Mouse (Mus musculus): ENCODE results near the gene Pawr. TPM values are rescaled to one million over a fixed set of nuclear protein-coding genes. Genes with fewer than 3 reads are reported as not detected.

Gene Pawr
- not detected in 2 replicates for polyA plus RNA-seq (2012; ENCODE audit: insufficient read depth, insufficient read length, low replicate concordance, missing spikeins)

DNA sequence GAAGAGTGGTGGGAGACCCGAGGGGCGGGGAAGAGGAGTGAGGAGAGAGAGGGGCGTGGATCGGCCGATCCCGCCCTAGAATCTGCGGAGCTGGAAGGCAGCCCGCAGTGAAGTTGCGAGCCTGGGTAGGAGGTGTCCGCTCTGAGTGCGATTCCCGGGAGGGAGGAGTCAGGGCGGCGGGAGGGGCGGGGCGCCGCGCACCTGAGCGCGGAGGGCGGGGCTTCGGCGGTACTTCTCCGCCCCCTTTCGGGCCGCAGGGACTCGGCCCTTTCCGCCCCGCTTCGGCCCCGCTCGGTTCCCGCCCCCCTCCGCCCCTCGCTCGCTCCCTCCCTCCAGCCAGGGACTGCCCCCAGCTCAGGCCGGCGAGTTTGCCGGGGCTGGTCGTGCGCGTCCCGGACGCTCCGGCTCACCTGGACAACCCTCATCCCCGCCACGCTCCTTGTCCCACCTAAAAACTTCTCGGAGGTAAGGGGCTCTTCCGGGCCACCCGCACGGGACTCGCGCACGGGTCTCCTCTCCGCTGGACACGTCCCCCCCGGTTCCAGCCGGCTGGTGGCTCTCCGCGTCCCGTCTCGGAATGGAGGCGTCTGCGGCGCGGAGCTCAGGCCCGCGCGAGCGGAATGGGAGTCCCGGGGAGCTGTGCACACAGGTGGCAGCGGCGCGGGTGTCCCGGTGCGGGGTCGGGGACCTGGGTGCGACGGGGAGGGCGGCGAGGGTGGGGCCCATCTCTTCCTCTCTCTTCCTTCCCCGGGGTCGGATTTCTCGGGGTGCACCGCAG is at the start of gene Pawr:
Gene Pawr (plus strand): TSS at position 338 of the 778 bp plus-strand sequence.
- no peak within 1 kb of the TSS for H3K27ac ChIP-seq (ENCODE audit: insufficient read depth, low read depth, low read length)
- peak within 1 kb of the TSS; percentile 57 for H3K4me3 ChIP-seq (ENCODE audit: insufficient read depth, low read depth, low read length)
- 1% methylated on average over 75 of the region's 85 CpGs for WGBS
- TF ChIP-seq POLR2A (IDR thresholded peaks at IDR 0.05; ENCODE audit: insufficient read depth, low read depth, low read length), result no peak
- TF ChIP-seq CTCF (IDR thresholded peaks at IDR 0.05; ENCODE audit: insufficient read depth, low read depth, low read length), result no peak
- peaks cover 5% of the 10 kb centered on the region for H3K4me1 ChIP-seq (ENCODE audit: control insufficient read depth, insufficient read depth, low read length)

DNA sequence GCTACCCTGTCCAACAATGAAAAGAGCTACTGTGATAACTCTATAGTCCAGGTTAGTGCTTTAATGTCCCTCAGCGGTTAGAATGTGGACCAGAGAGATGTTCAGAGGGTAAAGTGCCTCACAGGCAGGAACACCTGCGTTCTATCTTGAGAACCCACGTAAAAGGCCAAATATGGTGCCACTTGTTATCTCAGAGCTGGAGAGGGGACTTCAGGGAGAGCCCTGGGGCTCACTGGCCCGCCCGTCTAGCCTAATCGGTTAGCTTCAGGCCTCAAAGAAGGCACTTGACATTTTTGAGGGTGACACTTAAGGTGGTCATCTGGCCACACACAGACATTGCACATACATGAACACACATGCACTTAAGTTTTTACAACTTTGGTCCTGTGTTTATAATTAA is 49.6 kb upstream of the Pawr start:
- H3K4me3 ChIP-seq (ENCODE audit: insufficient read depth, low read depth, low read length), result no peak overlapping the region
- 97% methylated on average over 6 of the region's 6 CpGs for WGBS
- TF ChIP-seq CTCF (IDR thresholded peaks at IDR 0.05; ENCODE audit: insufficient read depth, low read depth, low read length) (no peak), POLR2A (IDR thresholded peaks at IDR 0.05; ENCODE audit: insufficient read depth, low read depth, low read length) (no peak)
- H3K27ac ChIP-seq (ENCODE audit: insufficient read depth, low read depth, low read length), result no peak overlapping the region
- no peaks in the 10 kb centered on the region for H3K4me1 ChIP-seq (ENCODE audit: control insufficient read depth, insufficient read depth, low read length)

DNA sequence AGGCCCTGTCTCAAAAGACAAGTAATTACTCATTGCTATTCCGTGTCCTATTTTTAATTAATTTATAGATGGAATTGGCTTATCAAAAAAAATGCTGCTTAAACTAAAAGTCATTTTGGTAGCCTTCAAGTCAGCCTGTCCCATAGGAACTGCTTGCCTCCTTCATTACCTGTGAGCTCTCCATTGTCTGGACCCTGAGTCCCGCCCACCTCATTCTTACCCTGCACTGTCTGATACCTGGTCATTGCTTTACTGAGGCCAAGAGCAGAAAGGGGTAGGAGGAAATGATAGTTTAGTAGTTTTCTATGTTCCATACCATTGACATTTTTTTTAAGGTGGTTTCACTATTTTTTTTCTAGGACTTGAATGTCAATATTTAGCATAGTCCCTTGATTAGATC is 48.5 kb upstream of the Pawr start:
- no peak overlapping the region for H3K27ac ChIP-seq (ENCODE audit: insufficient read depth, low read depth, low read length)
- H3K4me3 ChIP-seq (ENCODE audit: insufficient read depth, low read depth, low read length), result no peak overlapping the region
- 90% methylated on average over 2 of the region's 2 CpGs for WGBS
- no peaks in the 10 kb centered on the region for H3K4me1 ChIP-seq (ENCODE audit: control insufficient read depth, insufficient read depth, low read length)
- TF ChIP-seq POLR2A (IDR thresholded peaks at IDR 0.05; ENCODE audit: insufficient read depth, low read depth, low read length) (no peak), CTCF (IDR thresholded peaks at IDR 0.05; ENCODE audit: insufficient read depth, low read depth, low read length) (no peak)

DNA sequence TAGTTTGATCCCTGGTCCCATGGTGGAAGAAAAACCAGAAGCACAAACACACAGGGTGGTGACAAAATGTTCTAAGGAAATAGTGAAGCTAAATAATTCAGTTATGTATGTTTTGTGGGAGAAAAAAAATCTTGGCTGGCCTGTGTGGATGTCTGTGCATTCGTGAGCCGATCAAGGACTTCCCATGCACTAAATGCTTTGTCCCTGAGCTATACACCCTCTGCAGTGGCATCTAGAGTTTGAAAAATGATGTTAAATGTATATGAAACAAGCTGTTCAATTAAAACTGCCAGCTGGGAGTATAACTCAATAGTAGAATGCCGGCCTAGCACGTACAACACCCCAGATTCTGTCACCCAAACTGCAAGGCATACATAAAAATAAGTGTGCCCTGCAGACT is 48.1 kb upstream of the Pawr start:
- Histone ChIP-seq H3K27ac (ENCODE audit: insufficient read depth, low read depth, low read length) (no peak overlapping the region), H3K4me1 (ENCODE audit: control insufficient read depth, insufficient read depth, low read length) (no peaks in the 10 kb centered on the region), H3K4me3 (ENCODE audit: insufficient read depth, low read depth, low read length) (no peak overlapping the region)
- WGBS, result 74% methylated on average over 4 of the region's 4 CpGs
- TF ChIP-seq POLR2A (IDR thresholded peaks at IDR 0.05; ENCODE audit: insufficient read depth, low read depth, low read length), result no peak
- TF ChIP-seq CTCF (IDR thresholded peaks at IDR 0.05; ENCODE audit: insufficient read depth, low read depth, low read length), result no peak

DNA sequence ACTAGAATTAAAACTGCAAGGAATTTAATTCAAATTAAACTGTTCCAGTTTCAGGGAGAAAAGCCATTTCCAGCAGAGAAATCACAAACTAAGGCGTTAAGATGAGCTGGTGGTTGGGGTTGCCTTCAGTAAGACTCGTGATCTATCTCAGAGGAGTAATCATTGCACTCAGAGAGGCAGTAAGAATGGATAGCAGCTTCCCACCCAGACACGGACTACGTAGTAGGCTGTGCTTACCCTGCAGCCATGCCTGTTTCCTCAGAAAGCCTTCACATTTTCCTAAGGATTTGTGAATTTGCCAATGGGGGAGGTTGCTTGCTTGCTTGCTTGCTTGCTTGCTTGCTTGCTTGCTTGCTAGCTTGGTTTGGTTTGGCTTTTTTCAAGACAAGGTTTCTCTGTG is 47.5 kb upstream of the Pawr start:
- TF ChIP-seq CTCF (IDR thresholded peaks at IDR 0.05; ENCODE audit: insufficient read depth, low read depth, low read length) (no peak), POLR2A (IDR thresholded peaks at IDR 0.05; ENCODE audit: insufficient read depth, low read depth, low read length) (no peak)
- H3K4me3 ChIP-seq (ENCODE audit: insufficient read depth, low read depth, low read length), result no peak overlapping the region
- WGBS, result 58% methylated on average over 4 of the region's 4 CpGs
- H3K4me1 ChIP-seq (ENCODE audit: control insufficient read depth, insufficient read depth, low read length), result no peaks in the 10 kb centered on the region
- no peak overlapping the region for H3K27ac ChIP-seq (ENCODE audit: insufficient read depth, low read depth, low read length)

DNA sequence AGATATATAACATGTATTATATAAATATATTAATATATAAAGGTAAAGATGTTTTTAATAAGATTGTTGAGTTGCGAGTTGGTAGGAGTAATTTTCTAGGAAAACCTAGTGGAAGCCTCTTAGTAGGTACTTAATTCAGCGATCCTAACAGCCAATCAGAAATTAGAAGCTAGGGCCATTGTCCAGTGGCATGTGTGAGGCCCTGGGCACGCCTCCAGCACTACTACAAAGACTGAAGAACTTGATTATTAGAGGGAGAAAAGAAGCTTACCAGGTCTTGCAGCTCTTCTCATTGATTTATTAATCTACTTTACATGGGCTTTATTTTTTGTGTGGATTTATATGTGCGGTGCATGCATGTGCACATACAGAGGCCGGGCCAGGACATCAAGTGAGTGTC is 46.9 kb upstream of the Pawr start:
- WGBS, result 77% methylated on average over 5 of the region's 5 CpGs
- H3K4me1 ChIP-seq (ENCODE audit: control insufficient read depth, insufficient read depth, low read length), result no peaks in the 10 kb centered on the region
- TF ChIP-seq POLR2A (IDR thresholded peaks at IDR 0.05; ENCODE audit: insufficient read depth, low read depth, low read length), result no peak
- no peak for TF ChIP-seq CTCF (IDR thresholded peaks at IDR 0.05; ENCODE audit: insufficient read depth, low read depth, low read length)
- no peak overlapping the region for H3K27ac ChIP-seq (ENCODE audit: insufficient read depth, low read depth, low read length)
- no peak overlapping the region for H3K4me3 ChIP-seq (ENCODE audit: insufficient read depth, low read depth, low read length)

DNA sequence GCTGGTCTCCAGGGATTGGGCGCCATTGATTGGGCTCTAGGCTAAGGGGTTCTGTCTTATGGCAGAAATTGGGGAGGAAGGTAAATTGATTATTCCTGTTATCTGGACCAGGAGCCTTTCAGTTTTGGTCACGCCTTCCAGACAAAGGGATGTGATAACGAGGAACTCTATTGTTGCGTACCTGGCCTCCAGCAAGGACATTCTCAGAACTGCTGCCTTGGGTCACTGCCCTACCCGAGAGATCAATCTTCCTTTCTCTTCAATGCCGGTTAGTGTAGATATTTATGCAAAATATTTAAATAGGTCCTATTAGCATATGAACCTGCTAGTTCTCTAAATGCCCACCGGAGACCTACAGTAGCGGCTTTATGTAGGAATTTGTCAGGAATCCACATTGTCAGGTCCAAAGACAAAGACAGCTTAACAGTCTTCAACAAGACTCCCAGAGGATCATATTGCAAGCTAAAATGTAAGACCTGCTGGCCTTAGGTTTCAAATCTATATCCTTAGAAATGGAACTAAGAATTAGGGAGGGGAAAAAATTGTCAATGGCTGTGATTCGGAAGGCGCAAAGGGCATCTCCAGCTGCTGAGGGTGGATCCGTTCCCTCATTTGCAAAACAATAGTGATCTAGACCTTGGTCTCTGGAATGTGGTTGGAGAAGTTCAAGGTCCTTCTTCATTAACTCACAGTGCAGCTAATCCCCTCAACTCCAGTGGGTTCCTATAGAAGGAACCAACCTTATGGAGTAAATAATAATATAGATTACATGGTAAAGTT is 45.1 kb upstream of the Pawr start:
- TF ChIP-seq POLR2A (IDR thresholded peaks at IDR 0.05; ENCODE audit: insufficient read depth, low read depth, low read length) (no peak), CTCF (IDR thresholded peaks at IDR 0.05; ENCODE audit: insufficient read depth, low read depth, low read length) (no peak)
- H3K4me3 ChIP-seq (ENCODE audit: insufficient read depth, low read depth, low read length), result no peak overlapping the region
- WGBS, result 60% methylated on average over 11 of the region's 11 CpGs
- no peak overlapping the region for H3K27ac ChIP-seq (ENCODE audit: insufficient read depth, low read depth, low read length)
- H3K4me1 ChIP-seq (ENCODE audit: control insufficient read depth, insufficient read depth, low read length), result no peaks in the 10 kb centered on the region

DNA sequence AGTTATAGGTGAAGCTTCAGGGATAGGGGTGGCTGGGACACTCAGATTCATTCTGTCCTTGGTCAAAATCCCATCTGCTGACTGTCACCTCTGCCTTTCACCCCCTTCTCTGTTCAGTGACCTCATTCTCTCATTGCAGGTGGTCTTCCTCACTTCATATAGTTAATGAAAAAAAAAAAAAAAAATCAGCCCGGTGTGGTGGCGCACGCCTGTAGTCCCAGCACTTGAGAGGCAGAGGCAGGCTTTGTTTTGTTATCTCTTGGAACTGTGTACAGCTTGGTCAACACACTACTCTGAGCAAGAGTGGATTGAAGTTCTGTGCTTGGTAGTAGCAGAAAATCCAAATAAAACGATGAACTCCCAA is 44.5 kb upstream of the Pawr start:
- Histone ChIP-seq H3K4me3 (ENCODE audit: insufficient read depth, low read depth, low read length) (no peak overlapping the region), H3K4me1 (ENCODE audit: control insufficient read depth, insufficient read depth, low read length) (no peaks in the 10 kb centered on the region), H3K27ac (ENCODE audit: insufficient read depth, low read depth, low read length) (no peak overlapping the region)
- 75% methylated on average over 4 of the region's 4 CpGs for WGBS
- no peak for TF ChIP-seq CTCF (IDR thresholded peaks at IDR 0.05; ENCODE audit: insufficient read depth, low read depth, low read length)
- TF ChIP-seq POLR2A (IDR thresholded peaks at IDR 0.05; ENCODE audit: insufficient read depth, low read depth, low read length), result no peak

DNA sequence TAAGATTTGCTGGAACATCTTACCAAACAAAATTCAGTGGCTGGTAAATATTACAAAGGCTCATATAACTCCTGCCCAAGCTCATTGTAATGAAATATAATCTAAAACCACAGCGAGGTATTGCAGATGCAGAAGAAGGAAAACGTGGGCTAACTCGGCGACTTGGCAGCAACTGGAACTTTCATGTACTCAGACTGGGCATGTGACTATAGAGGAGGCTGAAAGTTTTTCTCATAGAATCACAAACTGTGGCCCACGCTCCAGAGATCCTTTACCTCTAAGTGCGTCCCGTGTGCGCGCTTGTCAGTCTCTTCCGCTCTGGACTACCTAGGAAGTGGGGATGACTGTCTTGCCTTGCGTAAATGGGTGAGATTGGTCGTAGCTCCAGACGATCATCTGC is 41.9 kb upstream of the Pawr start:
- WGBS, result 96% methylated on average over 13 of the region's 13 CpGs
- Histone ChIP-seq H3K4me1 (ENCODE audit: control insufficient read depth, insufficient read depth, low read length) (no peaks in the 10 kb centered on the region), H3K4me3 (ENCODE audit: insufficient read depth, low read depth, low read length) (no peak overlapping the region), H3K27ac (ENCODE audit: insufficient read depth, low read depth, low read length) (no peak overlapping the region)
- no peak for TF ChIP-seq CTCF (IDR thresholded peaks at IDR 0.05; ENCODE audit: insufficient read depth, low read depth, low read length)
- no peak for TF ChIP-seq POLR2A (IDR thresholded peaks at IDR 0.05; ENCODE audit: insufficient read depth, low read depth, low read length)
